Mouse (Mus musculus): ENCODE measurements at regions not wholly inside any gene's neighbourhood (a gene's known extent, or its start where the extent isn't known, plus 50 kb on each side); places are given as distances from the start of the nearest gene placed in this dataset.
A peak's percentile ranks its signal among the peaks of the same experiment; 100 is the strongest.

- no peak for DNase-seq
These were observed 132.7 kb downstream of the Otoa start for GRCm38 (mm10) chr7:121214181-121214580.

- DNase-seq, result no peak
These were observed 133.6 kb downstream of the Otoa start for GRCm38 (mm10) chr7:121215032-121215431.

GRCm38 (mm10) chr7:121215735-121216134, 134.3 kb downstream of the Otoa start:
- DNase-seq, result no peak

GRCm38 (mm10) chr7:121218031-121218430, 136.6 kb downstream of the Otoa start:
- DNase-seq, result no peak

- DNase-seq, result no peak
These were observed 139.7 kb downstream of the Otoa start for GRCm38 (mm10) chr7:121221158-121221557.

- no peak for DNase-seq
These were observed 150.4 kb downstream of the Otoa start for GRCm38 (mm10) chr7:121231881-121232280.

- no peak for DNase-seq
These were observed 153.4 kb downstream of the Otoa start for GRCm38 (mm10) chr7:121234831-121235230.

- no peak for DNase-seq
These were observed 151.9 kb upstream of the Hs3st2 start for GRCm38 (mm10) chr7:121239731-121240130.

- DNase-seq, result no peak
These were observed 143.8 kb upstream of the Hs3st2 start for GRCm38 (mm10) chr7:121247845-121248244.

- DNase-seq, result no peak
These were observed 134.2 kb upstream of the Hs3st2 start for GRCm38 (mm10) chr7:121257466-121257865.

GRCm38 (mm10) chr7:121258826-121259496, 132.7 kb upstream of the Hs3st2 start:
- DNase-seq, result peak; percentile 12

- DNase-seq, result no peak
These were observed 132.1 kb upstream of the Hs3st2 start for GRCm38 (mm10) chr7:121259497-121260009.

GRCm38 (mm10) chr7:121269358-121269757, 122.3 kb upstream of the Hs3st2 start:
- no peak for DNase-seq

- no peak for DNase-seq
These were observed 111.1 kb upstream of the Hs3st2 start for GRCm38 (mm10) chr7:121280597-121280996.

GRCm38 (mm10) chr7:121282154-121282553, 109.5 kb upstream of the Hs3st2 start:
- DNase-seq, result no peak

- no peak for DNase-seq
These were observed 101.9 kb upstream of the Hs3st2 start for GRCm38 (mm10) chr7:121289737-121290136.

GRCm38 (mm10) chr7:121296151-121296695, 95.4 kb upstream of the Hs3st2 start:
- no peak for DNase-seq

- no peak for DNase-seq
These were observed 78.6 kb upstream of the Hs3st2 start for GRCm38 (mm10) chr7:121312961-121313587.

GRCm38 (mm10) chr7:121314521-121314920, 77.1 kb upstream of the Hs3st2 start:
- no peak for DNase-seq

GRCm38 (mm10) chr7:121329274-121329673, 62.4 kb upstream of the Hs3st2 start:
- DNase-seq, result no peak

GRCm38 (mm10) chr7:121332532-121332931, 59.1 kb upstream of the Hs3st2 start:
- DNase-seq, result no peak

- DNase-seq, result no peak
These were observed 56.1 kb upstream of the Hs3st2 start for GRCm38 (mm10) chr7:121335390-121336109.

GRCm38 (mm10) chr7:121339942-121340341, 51.7 kb upstream of the Hs3st2 start:
- DNase-seq, result no peak
